Mouse (Mus musculus) embryo, embryonic 11.5 days (tissue): ENCODE results near the gene 4930432K21Rik.

Experiments
- DNase-seq: peaks from one replicate; pipeline ENCODE4 v3.0.0-alpha.2; 2012; ENCODE audit warnings: low read depth, low spot score

Gene 4930432K21Rik

GRCm38 (mm10) chr8:84148531-84148850 is 666 bp downstream of the 4930432K21Rik start:
- no peak for DNase-seq

DNA sequence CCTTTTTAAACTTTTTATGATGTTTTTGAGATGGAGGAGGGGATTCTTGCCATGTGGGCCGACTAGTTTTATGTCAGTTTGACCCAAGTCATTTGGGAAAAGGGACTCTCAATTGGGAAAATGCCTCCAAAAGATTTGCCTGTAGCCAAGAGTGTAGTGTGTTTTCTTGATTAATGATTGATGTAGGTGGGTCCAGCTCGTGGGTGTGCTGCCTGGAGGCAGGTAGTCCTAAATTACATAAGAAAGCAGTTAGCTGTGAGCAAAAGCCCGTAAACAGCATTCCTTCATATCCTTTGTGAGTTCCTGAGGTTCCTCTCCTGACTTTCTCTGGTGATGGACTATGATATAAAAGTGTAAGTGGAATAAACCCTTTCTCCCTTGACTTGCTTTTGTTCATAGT is 1.4 kb downstream of the 4930432K21Rik start:
- no peak for DNase-seq

- no peak for DNase-seq
Observed at GRCm38 (mm10) chr8:84157620-84158019, 9.8 kb downstream of the 4930432K21Rik start.

- DNase-seq, result no peak
Observed at GRCm38 (mm10) chr8:84167696-84168095, 19.9 kb downstream of the 4930432K21Rik start.

DNA sequence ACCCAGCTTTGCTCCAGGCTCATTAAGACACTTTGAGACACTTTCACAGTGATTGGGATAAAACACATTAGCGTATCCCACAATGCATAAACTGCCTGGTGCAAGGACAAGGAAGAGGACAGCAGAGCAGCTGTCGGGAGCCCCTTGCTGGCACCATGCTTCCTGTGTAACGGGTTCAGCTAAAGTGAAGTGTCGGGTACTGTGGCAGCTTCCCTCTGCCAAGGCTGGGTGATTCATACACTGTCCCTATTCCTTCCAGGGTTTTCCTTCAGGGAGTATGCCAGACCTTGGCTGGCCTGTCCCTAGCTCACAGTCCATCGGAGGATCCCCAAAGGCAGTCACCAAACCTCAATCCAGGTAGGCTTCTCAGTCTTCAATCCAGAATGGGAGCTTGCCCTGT is 22.3 kb downstream of the 4930432K21Rik start:
- DNase-seq, result no peak

GRCm38 (mm10) chr8:84173861-84174260 is 26.0 kb downstream of the 4930432K21Rik start:
- DNase-seq, result no peak

DNA sequence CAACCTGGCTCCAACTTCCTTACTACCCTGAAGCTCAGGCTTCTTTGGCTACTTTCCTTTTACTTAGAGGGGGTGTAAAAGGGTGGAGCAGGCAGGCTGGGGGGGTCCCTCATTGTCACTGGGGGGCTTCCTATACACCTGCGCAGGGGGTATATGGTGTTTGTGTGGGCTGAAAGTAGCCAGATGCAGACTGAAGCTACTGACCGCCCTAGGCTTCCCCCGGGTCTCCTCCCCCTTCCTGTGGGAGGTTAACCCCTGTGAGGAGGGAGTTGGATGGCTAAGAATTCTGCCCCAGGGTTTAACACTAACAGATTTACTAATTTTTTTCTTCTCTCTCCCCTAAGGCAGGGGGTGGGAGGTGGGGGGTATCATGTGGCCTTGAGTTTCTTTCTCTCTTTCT is 28.7 kb downstream of the 4930432K21Rik start:
- DNase-seq, result no peak

DNA sequence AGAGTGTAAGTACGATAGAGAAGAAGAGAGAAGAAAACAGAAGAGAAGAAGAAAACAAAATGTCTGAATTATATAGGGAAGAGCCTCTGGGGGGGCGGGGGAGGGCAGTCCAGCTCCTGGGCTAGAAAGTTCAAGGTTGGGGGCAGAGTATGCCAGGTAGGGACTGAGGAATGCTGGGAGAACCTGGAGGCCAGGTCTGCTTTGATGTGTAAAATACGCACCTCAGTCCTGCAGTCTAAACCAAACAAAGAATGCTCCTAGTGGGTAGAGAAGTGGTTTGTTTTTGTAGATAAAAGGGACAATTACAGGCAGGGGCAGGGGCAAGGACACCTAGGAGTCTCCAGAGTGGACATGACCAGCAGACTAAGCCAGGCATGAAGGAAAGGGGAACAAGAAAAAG is 29.6 kb downstream of the 4930432K21Rik start:
- no peak for DNase-seq

DNA sequence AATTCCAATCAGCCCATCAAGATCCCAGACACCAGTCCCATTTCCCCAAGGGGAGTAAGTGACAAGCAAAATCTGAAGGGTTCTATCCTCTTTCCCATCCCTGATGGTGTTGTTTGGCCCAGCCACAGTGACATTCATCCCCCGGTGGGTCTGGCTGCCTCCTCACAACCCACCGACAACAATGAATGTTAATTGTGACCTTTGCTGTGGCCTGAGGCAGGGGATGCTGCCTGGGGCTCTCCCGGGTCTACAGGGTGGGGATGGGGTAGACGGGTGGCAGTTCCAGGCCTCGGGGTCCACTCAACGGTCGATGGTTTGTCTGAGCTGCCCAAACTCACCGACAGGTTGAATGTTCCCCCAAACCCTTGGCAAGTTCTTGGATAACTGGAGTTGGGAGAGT is 30.8 kb downstream of the 4930432K21Rik start:
- no peak for DNase-seq

- DNase-seq, result no peak
Observed at GRCm38 (mm10) chr8:84179946-84180345, 32.1 kb downstream of the 4930432K21Rik start.

GRCm38 (mm10) chr8:84180530-84181190 is 32.8 kb downstream of the 4930432K21Rik start:
- DNase-seq, result no peak

GRCm38 (mm10) chr8:84182833-84183232 is 35.0 kb downstream of the 4930432K21Rik start:
- DNase-seq, result no peak

GRCm38 (mm10) chr8:84183261-84184084 is 35.6 kb downstream of the 4930432K21Rik start:
- no peak for DNase-seq

DNA sequence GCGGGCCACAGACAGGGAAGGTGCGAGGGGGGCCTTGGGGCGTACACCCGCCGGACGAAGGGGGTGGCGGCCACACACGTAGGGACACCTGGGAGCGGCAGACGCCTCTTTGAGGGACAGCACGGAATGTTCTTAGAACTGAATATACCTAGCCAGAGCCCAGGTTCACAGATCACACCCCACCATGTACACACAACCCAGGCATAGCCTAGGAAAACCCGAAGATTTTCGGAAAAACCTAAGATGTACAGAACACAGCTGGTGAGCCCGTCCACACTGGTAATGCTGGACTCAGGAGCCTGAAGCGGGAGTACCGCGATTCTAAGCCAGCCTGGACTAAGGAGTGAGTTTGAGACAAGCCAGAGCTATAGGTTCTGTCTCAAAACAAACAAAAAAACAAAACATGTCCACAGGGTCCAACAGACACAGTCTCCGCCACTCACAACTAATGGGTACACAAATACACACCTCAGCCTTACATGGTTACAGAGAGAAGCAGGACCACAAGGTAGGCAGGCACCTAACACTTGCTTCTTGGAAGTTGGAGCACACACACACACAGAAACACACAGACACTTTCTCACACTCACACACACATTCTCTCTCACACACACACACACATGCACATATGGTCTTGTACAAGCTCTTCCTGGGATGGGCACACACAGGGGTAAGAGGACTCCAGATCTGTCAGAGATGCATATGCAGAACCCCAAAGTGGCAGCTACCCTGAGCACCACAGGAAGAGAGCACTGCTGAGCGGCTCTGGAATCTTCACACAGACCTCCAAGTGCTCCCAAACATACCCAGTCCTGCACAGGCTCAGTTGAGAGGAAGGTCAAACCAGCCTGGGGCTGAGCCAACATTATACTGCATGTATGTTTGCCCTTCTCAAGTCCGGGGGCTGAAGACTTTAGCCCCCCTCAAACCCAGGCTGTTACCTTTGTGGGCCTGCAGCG is 36.5 kb downstream of the 4930432K21Rik start:
- DNase-seq, result no peak

DNA sequence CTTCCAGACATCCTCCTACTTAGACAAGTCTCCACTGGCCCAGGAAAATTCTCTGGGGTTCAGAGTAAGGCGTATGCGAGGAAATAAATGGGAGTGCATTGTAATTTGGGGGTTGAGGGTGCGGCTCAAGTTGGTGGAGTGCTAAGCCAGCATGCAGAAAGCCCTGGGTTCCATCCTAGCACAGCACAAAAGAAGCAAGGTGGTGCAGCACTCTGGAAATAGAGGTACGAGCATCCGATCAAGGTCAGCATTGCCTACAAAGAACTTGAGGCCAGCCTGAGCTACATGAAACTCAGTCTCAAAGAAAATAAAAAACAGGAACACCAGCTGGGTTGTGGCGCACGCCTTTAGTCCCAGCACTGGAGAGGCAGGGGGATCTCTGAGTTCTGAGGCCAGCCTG is 37.3 kb downstream of the 4930432K21Rik start, which contains the start of gene Nanos3:
Gene Nanos3 (minus strand): TSS at position 101 of the 400 bp plus-strand sequence.
- DNase-seq, result no peak

- no peak for DNase-seq
Observed at GRCm38 (mm10) chr8:84186547-84186946, 38.7 kb downstream of the 4930432K21Rik start.

DNA sequence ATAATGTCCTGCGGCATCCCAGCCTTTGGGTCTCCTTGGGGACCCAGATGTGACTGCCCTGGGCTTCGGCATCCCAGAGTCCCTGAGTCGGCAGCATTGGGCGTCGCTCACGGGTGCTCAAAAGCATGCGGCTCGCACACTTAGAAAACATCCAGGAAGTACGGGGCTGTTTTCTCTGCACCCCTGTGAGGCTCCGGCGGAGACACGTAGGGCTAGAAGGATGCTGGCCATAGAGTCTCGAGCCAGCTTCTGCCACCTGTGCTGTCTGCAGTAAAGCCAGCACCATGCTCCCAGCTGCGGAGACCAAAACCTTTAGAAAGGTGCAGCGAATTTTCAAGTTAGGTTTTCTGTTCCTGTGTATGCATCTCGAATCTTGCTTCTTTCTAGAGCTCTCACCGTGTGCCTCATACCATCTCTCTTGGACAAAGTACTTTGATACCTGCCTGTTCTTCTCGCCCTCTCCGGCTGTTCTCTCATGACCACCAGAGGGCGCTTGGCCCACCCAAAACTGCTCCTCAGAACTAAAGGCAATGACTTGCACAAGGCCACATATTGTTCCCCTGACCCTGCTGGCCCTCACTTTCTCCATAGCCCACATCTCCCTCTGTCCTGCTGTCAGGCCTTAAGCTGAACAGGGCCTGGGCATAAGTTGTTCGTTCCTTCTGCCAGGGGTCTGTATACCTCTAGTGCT is 39.4 kb downstream of the 4930432K21Rik start:
- no peak for DNase-seq

DNA sequence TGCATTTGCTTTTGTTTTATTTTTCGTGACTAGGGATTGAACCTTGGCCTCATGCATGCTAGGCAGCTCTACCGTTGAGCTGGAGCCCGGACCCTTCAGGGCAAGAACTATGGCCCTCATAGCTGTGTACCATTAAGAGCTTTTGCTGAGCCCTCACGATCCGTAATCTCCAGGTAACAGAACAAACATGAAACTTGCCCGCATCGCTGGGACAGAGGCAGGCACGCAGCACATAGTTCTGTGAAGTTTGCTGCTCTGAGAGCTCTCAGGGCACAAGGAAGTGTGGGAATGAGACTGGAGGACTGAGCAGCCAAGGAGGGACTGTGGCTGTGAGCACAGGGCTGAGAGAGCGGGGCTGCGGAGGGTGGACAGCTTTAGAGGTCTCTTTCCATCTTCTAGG is 40.8 kb downstream of the 4930432K21Rik start:
- DNase-seq, result no peak

GRCm38 (mm10) chr8:84189603-84190002 is 41.8 kb downstream of the 4930432K21Rik start:
- DNase-seq, result no peak

DNA sequence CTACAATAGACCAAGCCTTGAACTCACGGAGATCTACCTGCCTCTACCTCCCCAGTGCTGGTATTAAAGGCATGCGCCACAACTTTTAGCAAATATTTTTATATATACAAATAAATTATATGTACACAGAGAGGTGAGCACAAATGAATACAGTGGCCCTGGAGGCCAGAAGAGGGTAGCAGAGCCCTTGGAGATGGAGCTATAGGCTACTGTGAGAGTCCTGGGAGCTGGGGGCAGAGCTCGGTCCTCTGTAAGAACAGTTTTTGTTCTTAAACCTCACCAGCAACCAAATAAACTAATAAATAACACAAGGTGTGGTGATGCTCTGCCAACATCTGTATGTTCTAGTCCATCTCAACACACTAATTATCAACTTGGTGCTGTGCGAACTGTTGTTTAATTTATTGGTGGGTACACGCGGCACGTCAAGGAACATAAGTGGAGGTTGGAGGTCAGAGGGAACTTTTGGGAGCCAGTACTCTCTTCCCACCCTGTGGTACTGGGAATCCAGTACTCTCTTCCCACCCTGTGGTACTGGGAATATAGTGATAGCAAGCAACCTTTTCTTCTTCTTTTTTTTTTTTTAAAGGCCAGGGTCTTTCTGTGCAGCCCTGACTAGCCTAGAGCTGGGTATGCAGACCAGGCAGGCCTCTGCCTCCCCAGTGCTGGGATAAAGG is 42.5 kb downstream of the 4930432K21Rik start:
- DNase-seq, result no peak

- DNase-seq, result no peak
Observed at GRCm38 (mm10) chr8:84192023-84192422, 44.2 kb downstream of the 4930432K21Rik start.
